Mouse (Mus musculus): Measurements from ENCODE around the gene Flcn.
A peak's percentile ranks its signal among the peaks of the same experiment; 100 is the strongest.
"Not testable (repeated sequence)": the region's sequence is repeated elsewhere in the genome, so short reads cannot be mapped to it uniquely, and the experiment has no call there.

The Flcn gene

DNA sequence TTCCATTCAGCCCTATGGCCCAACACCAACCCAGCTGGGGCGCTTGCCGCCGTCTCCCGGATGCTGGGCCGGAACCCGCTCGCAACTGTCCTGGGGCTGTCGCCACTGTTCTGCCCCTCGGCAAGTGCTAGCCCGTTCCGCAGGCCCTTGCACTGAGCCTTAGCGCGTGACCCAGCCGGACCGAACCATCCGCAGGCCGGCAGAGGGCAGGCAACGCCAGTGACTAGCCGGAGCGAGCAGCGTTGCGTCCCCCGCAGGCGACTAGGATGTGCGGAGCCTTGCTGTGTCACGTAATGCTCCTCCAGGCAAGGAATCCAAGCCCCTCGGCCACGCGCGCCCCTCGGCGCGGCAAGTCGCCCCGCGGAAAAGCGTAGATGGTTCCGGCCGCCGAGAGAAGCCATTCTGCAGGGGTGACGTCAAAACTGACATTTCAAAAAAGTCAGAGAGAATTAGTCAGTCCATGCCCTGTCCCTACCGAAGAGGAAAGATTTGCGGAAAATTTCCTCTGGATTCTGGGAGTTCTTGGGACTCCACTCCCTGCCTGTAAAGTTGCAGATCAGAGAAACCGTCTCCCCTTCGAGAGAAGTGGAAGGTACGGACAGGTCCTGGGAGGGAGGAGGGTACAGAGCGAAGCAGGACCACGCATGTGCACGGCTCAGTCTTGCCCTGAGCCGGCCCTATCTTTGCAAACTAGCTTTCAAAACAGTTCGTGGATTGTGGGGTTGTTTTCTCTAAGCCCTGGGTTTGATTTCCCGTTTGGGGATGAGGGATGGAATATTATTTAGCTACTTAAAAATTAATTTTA, at the start of gene Flcn:
Gene Flcn, minus strand, starts transcription at position 347 of the 805 bp plus-strand sequence.
- DNase-seq (ENCODE audit: low spot score), result peak; percentile 80

- no peak for DNase-seq (ENCODE audit: low spot score)
These were observed 43.0 kb upstream of the Flcn start for GRCm38 (mm10) chr11:59852865-59853264.

DNA sequence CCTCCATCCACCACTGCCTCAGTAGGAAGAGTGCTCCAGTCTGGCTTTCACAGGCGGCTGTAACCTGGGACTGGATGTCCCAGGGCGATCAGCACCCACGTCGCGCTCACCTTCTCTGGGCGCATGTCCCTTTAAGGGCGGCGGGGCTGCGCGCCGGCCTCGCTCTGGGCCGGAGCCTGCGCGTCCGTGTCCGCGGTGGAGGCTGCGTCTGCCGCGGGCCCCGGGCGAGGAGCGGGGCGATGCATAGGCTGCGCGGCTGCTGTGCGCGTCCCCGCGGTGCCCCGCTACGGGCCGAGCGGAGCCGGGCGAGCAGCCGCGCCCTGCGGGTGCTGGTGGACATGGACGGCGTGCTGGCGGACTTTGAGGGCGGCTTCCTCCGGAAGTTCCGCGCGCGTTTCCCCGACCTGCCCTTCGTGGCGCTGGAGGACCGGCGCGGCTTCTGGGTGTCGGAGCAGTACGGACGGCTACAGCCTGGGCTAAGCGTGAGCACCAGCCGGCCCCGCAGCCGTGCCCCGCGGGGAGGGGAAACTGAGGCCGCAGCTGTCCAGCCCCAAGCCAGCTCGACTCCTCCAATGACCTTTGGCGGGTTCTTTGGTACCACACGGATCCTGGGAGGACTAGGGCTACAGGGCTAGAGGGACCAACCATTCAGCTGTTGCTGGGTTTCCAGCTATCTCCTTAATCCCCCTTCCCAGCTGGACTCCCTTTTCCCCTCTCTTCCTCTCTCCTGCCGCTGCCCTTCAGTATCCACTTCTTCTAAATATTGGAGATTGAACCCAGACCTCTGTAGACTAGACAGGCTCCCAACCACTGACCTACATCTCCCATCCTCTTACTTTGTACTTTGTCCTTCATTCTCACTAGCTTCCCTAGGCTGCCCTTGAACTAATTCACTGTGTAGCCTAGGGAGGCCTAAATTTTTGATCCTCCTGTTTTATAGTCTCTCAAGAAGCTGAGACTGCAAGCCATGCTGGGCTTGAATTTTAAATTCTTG, 38.4 kb upstream of the Flcn start:
- DNase-seq (ENCODE audit: low spot score), result peak; percentile 45

- DNase-seq (ENCODE audit: low spot score), result no peak
These were observed 37.3 kb upstream of the Flcn start for GRCm38 (mm10) chr11:59847131-59847530.

GRCm38 (mm10) chr11:59846311-59846710, 36.5 kb upstream of the Flcn start:
- DNase-seq (ENCODE audit: low spot score), result no peak

GRCm38 (mm10) chr11:59839459-59840126, 29.8 kb upstream of the Flcn start, which contains the start of gene Cops3:
Gene Cops3 (minus strand): TSS chr11:59839838.
- peak; percentile 94 for DNase-seq (ENCODE audit: low spot score)

GRCm38 (mm10) chr11:59839008-59839458, 29.2 kb upstream of the Flcn start, which contains the start of gene Nt5m:
Gene Nt5m (plus strand): TSS chr11:59839447.
- DNase-seq (ENCODE audit: low spot score), result peak; percentile 84

GRCm38 (mm10) chr11:59838426-59838825, 28.6 kb upstream of the Flcn start:
- DNase-seq (ENCODE audit: low spot score), result no peak

GRCm38 (mm10) chr11:59837789-59838188, 28.0 kb upstream of the Flcn start:
- not testable (repeated sequence) for DNase-seq (ENCODE audit: low spot score)

DNA sequence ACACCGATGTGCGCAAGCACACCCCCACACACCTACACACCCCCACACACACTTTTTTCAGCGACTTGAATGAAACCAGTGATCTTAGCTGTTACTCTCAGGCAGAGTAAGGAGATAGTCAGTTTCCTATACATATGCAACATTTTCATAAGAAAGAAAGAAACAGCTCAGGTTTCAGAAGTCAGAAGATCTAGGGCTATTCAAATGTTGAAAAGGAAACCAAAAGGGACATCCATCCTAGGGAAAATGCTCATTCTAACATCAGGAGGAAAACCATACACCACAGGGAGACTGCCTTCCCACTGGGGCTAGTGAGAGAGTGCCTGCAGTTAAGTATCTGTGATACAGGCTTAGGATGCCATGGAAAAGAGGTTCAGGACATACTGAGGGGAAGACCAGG, 11.8 kb upstream of the Flcn start:
- no peak for DNase-seq (ENCODE audit: low spot score)

DNA sequence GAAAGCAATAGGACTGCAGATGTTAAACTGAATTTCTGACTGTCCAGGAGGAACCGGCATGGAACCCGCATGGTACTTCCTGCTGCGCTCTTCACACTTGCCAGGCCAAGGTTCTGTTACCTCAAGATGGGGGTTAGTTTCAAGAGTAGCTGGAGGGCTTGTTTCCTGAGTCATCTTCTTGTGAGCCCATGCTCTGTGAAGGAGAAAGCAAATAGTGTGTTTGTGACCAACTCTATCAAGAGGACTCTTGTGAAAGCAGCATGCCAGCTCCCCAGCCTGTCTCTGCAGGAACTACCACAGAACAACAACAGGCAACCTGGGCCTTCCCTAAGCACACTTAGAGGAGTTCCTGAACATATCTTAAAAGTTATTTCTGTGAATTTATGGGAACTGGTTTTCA, 8.1 kb upstream of the Flcn start:
- DNase-seq (ENCODE audit: low spot score), result no peak

- DNase-seq (ENCODE audit: low spot score), result no peak
These were observed 5.8 kb upstream of the Flcn start for GRCm38 (mm10) chr11:59815482-59816065.

DNA sequence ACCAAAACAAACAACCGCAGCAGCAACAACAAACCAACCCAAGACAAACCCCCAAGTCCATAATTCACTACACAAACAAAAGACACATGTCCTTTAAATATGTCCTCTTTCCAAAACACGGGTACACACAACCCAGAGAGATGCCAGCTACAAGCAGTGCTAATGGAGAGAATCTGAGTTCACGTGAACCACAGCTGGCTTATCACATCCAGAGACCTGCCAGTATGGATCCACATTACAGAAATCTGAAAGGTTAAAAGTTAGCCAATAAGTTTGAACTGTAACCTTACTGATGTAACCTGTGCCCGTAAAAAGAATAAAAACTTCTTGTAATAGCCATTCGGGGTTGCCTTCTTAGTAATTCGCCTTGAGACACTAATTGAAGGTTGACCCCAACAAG, 5.1 kb upstream of the Flcn start:
- no peak for DNase-seq (ENCODE audit: low spot score)

DNA sequence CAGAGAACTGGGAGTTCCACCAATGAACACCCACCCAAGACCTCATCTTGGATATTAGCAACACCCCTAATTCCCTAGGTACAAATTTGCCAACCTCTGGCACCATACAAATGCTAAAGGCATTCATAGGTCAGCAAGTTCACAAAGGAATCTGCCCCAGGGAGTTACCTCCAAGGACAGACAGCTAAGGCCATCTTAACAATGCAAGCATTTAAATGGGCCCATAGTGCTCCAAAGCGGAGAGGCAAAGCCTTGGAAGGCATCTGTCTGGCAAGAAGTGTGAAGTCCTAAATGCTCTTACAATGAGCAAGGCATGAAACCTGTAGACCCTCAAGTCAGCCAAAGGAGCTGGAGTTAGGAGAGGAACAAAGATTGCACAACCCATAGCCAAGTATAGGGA, 4.5 kb upstream of the Flcn start:
- no peak for DNase-seq (ENCODE audit: low spot score)

DNA sequence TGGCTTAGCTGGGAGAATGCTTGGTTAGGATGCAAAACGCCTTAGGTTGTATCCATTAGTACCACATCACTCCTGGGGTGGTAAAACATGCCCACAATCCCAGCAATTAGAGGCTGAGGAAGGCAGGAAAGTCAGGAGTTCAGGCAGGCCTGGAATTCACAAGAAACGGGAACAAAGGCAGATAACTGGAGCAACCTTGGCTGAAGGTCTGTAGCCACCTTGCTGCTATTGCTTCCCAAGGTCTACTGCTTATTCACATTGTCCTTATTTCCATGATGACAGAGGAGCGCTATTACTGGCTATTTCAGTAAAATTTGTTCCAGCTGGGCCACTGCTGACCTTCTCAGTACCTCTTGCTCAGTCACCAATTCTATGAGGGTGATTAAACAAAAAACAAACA, 3.5 kb upstream of the Flcn start:
- no peak for DNase-seq (ENCODE audit: low spot score)

GRCm38 (mm10) chr11:59811211-59811610, 1.4 kb upstream of the Flcn start:
- DNase-seq (ENCODE audit: low spot score), result no peak

- no peak for DNase-seq (ENCODE audit: low spot score)
These were observed 803 bp upstream of the Flcn start for GRCm38 (mm10) chr11:59810480-59811158.

- no peak for DNase-seq (ENCODE audit: low spot score)
These were observed 646 bp downstream of the Flcn start for GRCm38 (mm10) chr11:59809071-59809669.

- DNase-seq (ENCODE audit: low spot score), result no peak
These were observed 1.5 kb downstream of the Flcn start for GRCm38 (mm10) chr11:59808170-59808960.

- DNase-seq (ENCODE audit: low spot score), result no peak
These were observed 4.2 kb downstream of the Flcn start for GRCm38 (mm10) chr11:59805656-59806055.
